In genomic region chr12:99610868-99611267, GRCm38 (mm10) we compare ENCODE assay signal across 17 mouse cellular contexts.
"Had no signal": no experiment of that assay in that cellular context is flagged by ENCODE, and none has a peak within 500 bp of the region (broad histone marks: within the 10 kb centered on the region; RNA-seq: fewer than 3 reads in every experiment).

No protein-coding gene starts in this region.

- H3K27me3 ChIP-seq: liver, embryonic 13.5 days; neural tube, embryonic 12.5 days; neural tube, embryonic 15.5 days had no signal

- H3K9ac ChIP-seq: liver, embryonic 13.5 days; neural tube, embryonic 12.5 days; neural tube, embryonic 15.5 days had no signal

- H3K4me3 ChIP-seq: layer of hippocampus, adult 2 months; liver, embryonic 13.5 days; neural tube, embryonic 12.5 days; neural tube, embryonic 15.5 days had no signal

- H3K36me3 ChIP-seq: liver, embryonic 13.5 days; neural tube, embryonic 12.5 days; neural tube, embryonic 15.5 days had no signal

- H3K4me2 ChIP-seq: liver, embryonic 13.5 days; midbrain, embryonic 11.5 days; neural tube, embryonic 12.5 days; neural tube, embryonic 15.5 days had no signal

- H3K4me1 ChIP-seq: liver, embryonic 13.5 days; neural tube, embryonic 12.5 days; neural tube, embryonic 15.5 days had no signal

- H3K27ac ChIP-seq: kidney, postnatal 0 days; layer of hippocampus, adult 2 months; liver, embryonic 13.5 days; neural tube, embryonic 12.5 days; neural tube, embryonic 15.5 days had no signal

- H3K9me3 ChIP-seq: liver, embryonic 13.5 days; neural tube, embryonic 12.5 days; neural tube, embryonic 15.5 days had no signal

- DNase-seq: kidney, adult 2 months; kidney, postnatal 25 days; layer of hippocampus, adult 9-11 months; liver, embryonic 13.5 days; lung, adult 2 months; lung, postnatal 14 days; lung, postnatal 4 days; midbrain, embryonic 14.5 days; right cerebral cortex, adult 18-20 months; right cerebral cortex, postnatal 14 days; right cerebral cortex, postnatal 4 days; thymus, postnatal 25 days had no signal
